Mouse (Mus musculus) forebrain, embryonic 13.5 days (tissue): ENCODE data around the gene Calu. TPM values are rescaled to one million over a fixed set of nuclear protein-coding genes. Genes with fewer than 3 reads are reported as not detected.

Source experiments
- ATAC-seq: fragments of 200-750 bp; cut with Nextera tagmentation; 2 replicates; pipeline ENCODE4 v1.8.0; 2017
- H3K27ac ChIP-seq: fragments of 300-500 bp; sonication (generic); 2 replicates; pipeline ENCODE4 v1.5.1; 2015; ENCODE audit warnings: inconsistent platforms, mild to moderate bottlenecking, moderate library complexity
- H3K27me3 ChIP-seq: fragments of 300-500 bp; sonication (generic); 2 replicates; pipeline ENCODE4 v1.6.1; 2015; ENCODE audit warnings: mild to moderate bottlenecking, inconsistent platforms
- H3K36me3 ChIP-seq: fragments of 300-500 bp; sonication (generic); 2 replicates; pipeline ENCODE4 v1.6.1; 2015; ENCODE audit warnings: mild to moderate bottlenecking, inconsistent platforms; ENCODE audit not compliant: poor library complexity, severe bottlenecking
- H3K4me1 ChIP-seq: fragments of 300-500 bp; sonication (generic); 2 replicates; pipeline ENCODE4 v1.6.1; 2015; ENCODE audit warnings: inconsistent platforms
- H3K4me2 ChIP-seq: fragments of 300-500 bp; sonication (generic); 2 replicates; pipeline ENCODE4 v1.6.1; 2015; ENCODE audit warnings: inconsistent platforms, mild to moderate bottlenecking, moderate library complexity
- H3K4me3 ChIP-seq: fragments of 300-500 bp; sonication (generic); 2 replicates; pipeline ENCODE4 v1.5.1; 2015; ENCODE audit warnings: mild to moderate bottlenecking, inconsistent platforms
- H3K9ac ChIP-seq: fragments of 300-500 bp; sonication (generic); 2 replicates; pipeline ENCODE4 v1.6.1; 2015; ENCODE audit warnings: mild to moderate bottlenecking, inconsistent platforms
- H3K9me3 ChIP-seq: fragments of 300-500 bp; sonication (generic); replicated peaks from 2 replicates; pipeline ENCODE4 v1.6.1; 2016; ENCODE audit warnings: inconsistent platforms
- WGBS: fragments of 180-500 bp; shearing (Covaris S2); methylation state at CpG from one replicate; pipeline ENCODE4 v1.1.7; 2015; 5-methylcytosine and 5-hydroxymethylcytosine counted together
- polyA plus RNA-seq: library from polyadenylated mRNA; unstranded; fragments of >200 nt; fragmentation: Nextera tagmentation; extraction: Ambion mirVana; gene quantifications from 2 replicates; pipeline ENCODE4 v1.2.1, GENCODE M21; 2015

Calu gene
- 163 and 177 TPM in 2 replicates for polyA plus RNA-seq

- peak within 1 kb of the TSS; percentile 92 for H3K4me3 ChIP-seq
- peak; percentile 100 for ATAC-seq
- peak within 1 kb of the TSS; percentile 77 for H3K27ac ChIP-seq
- WGBS = under 1% methylated on average over 55 of the region's 55 CpGs
- no peaks in the 10 kb centered on the region for H3K9me3 ChIP-seq
- H3K4me2 ChIP-seq = peak within 1 kb of the TSS; percentile 86
- peak within 1 kb of the TSS; percentile 91 for H3K9ac ChIP-seq
- H3K36me3 ChIP-seq = no peaks in the 10 kb centered on the region
- peaks cover 24% of the 10 kb centered on the region for H3K4me1 ChIP-seq
- peaks cover 3% of the 10 kb centered on the region; the same call in 1 of the 2 replicates for H3K27me3 ChIP-seq
Observed at GRCm38 (mm10) chr6:29347665-29348370, at the start of gene Calu. Gene Calu, plus strand, starts transcription at chr6:29348069.

- WGBS = 73% methylated on average over 2 of the region's 2 CpGs
- no peak for ATAC-seq
- H3K27me3 ChIP-seq = no peaks in the 10 kb centered on the region
Observed at GRCm38 (mm10) chr6:29299112-29299511, 48.8 kb upstream of the Calu start.

GRCm38 (mm10) chr6:29303251-29303650 is 44.6 kb upstream of the Calu start:
- H3K4me3 ChIP-seq = no peak overlapping the region
- H3K9me3 ChIP-seq = no peaks in the 10 kb centered on the region
- H3K4me1 ChIP-seq = no peaks in the 10 kb centered on the region
- H3K36me3 ChIP-seq = no peaks in the 10 kb centered on the region
- H3K9ac ChIP-seq = no peak overlapping the region
- no peaks in the 10 kb centered on the region for H3K27me3 ChIP-seq
- H3K4me2 ChIP-seq = no peak overlapping the region
- ATAC-seq = no peak
- H3K27ac ChIP-seq = no peak overlapping the region

More at GRCm38 (mm10) chr6:29299112-29299511, 48.8 kb upstream of the Calu start:
- Histone ChIP-seq H3K4me2 (no peak overlapping the region), H3K4me1 (no peaks in the 10 kb centered on the region), H3K27ac (no peak overlapping the region), H3K36me3 (no peaks in the 10 kb centered on the region), H3K9ac (no peak overlapping the region), H3K9me3 (no peaks in the 10 kb centered on the region), H3K4me3 (no peak overlapping the region)

GRCm38 (mm10) chr6:29303726-29304125 is 44.1 kb upstream of the Calu start:
- Histone ChIP-seq H3K4me2 (no peak overlapping the region), H3K9ac (no peak overlapping the region), H3K36me3 (no peaks in the 10 kb centered on the region), H3K27me3 (no peaks in the 10 kb centered on the region), H3K9me3 (no peaks in the 10 kb centered on the region), H3K4me3 (no peak overlapping the region), H3K4me1 (no peaks in the 10 kb centered on the region), H3K27ac (no peak overlapping the region)
- 51% methylated on average over 5 of the region's 5 CpGs for WGBS
- ATAC-seq = no peak

GRCm38 (mm10) chr6:29305462-29305861 is 42.4 kb upstream of the Calu start:
- 91% methylated on average over 4 of the region's 4 CpGs for WGBS
- no peak for ATAC-seq
- Histone ChIP-seq H3K36me3 (no peaks in the 10 kb centered on the region), H3K27ac (no peak overlapping the region), H3K27me3 (no peaks in the 10 kb centered on the region), H3K4me2 (no peak overlapping the region), H3K4me1 (no peaks in the 10 kb centered on the region), H3K9ac (no peak overlapping the region), H3K4me3 (no peak overlapping the region), H3K9me3 (no peaks in the 10 kb centered on the region)

GRCm38 (mm10) chr6:29308846-29309605 is 38.8 kb upstream of the Calu start:
- Histone ChIP-seq H3K4me1 (no peaks in the 10 kb centered on the region), H3K27me3 (no peaks in the 10 kb centered on the region), H3K4me2 (no peak overlapping the region), H3K27ac (no peak overlapping the region), H3K4me3 (no peak overlapping the region), H3K9me3 (no peaks in the 10 kb centered on the region), H3K9ac (no peak overlapping the region), H3K36me3 (no peaks in the 10 kb centered on the region)
- ATAC-seq = no peak
- WGBS = 87% methylated on average over 16 of the region's 16 CpGs

GRCm38 (mm10) chr6:29313690-29314202 is 34.1 kb upstream of the Calu start:
- Histone ChIP-seq H3K4me1 (no peaks in the 10 kb centered on the region), H3K9me3 (no peaks in the 10 kb centered on the region), H3K27ac (no peak overlapping the region), H3K4me2 (no peak overlapping the region), H3K9ac (no peak overlapping the region), H3K4me3 (no peak overlapping the region), H3K27me3 (no peaks in the 10 kb centered on the region), H3K36me3 (no peaks in the 10 kb centered on the region)
- 71% methylated on average over 14 of the region's 14 CpGs for WGBS
- no peak for ATAC-seq

- 74% methylated on average over 2 of the region's 2 CpGs for WGBS
- no peaks in the 10 kb centered on the region for H3K4me1 ChIP-seq
- no peak overlapping the region for H3K4me3 ChIP-seq
- H3K4me2 ChIP-seq = no peak overlapping the region
- H3K36me3 ChIP-seq = no peaks in the 10 kb centered on the region
- no peaks in the 10 kb centered on the region for H3K27me3 ChIP-seq
- no peak overlapping the region for H3K9ac ChIP-seq
- H3K9me3 ChIP-seq = no peaks in the 10 kb centered on the region
- no peak overlapping the region for H3K27ac ChIP-seq
- no peak for ATAC-seq
Observed at GRCm38 (mm10) chr6:29317286-29317685, 30.6 kb upstream of the Calu start.

GRCm38 (mm10) chr6:29317941-29318340 is 29.9 kb upstream of the Calu start:
- Histone ChIP-seq H3K9me3 (no peaks in the 10 kb centered on the region), H3K9ac (no peak overlapping the region), H3K27ac (no peak overlapping the region), H3K36me3 (no peaks in the 10 kb centered on the region), H3K27me3 (no peaks in the 10 kb centered on the region), H3K4me2 (no peak overlapping the region), H3K4me1 (no peaks in the 10 kb centered on the region), H3K4me3 (no peak overlapping the region)
- WGBS = 74% methylated on average over 3 of the region's 3 CpGs
- no peak for ATAC-seq

- H3K4me3 ChIP-seq = no peak within 1 kb of the TSS
- ATAC-seq = no peak
- 62% methylated on average over 3 of the region's 5 CpGs for WGBS
Observed at GRCm38 (mm10) chr6:29318879-29319278, 29.0 kb upstream of the Calu start, which contains the start of gene Fam71f1. Gene Fam71f1, plus strand, starts transcription at chr6:29319140.

GRCm38 (mm10) chr6:29321586-29321985 is 26.3 kb upstream of the Calu start:
- 87% methylated on average over 6 of the region's 6 CpGs for WGBS

More at GRCm38 (mm10) chr6:29318879-29319278, 29.0 kb upstream of the Calu start, which contains the start of gene Fam71f1:
- Histone ChIP-seq H3K4me1 (no peaks in the 10 kb centered on the region), H3K4me2 (no peak within 1 kb of the TSS), H3K9ac (no peak within 1 kb of the TSS), H3K27ac (no peak within 1 kb of the TSS), H3K9me3 (no peaks in the 10 kb centered on the region), H3K36me3 (no peaks in the 10 kb centered on the region), H3K27me3 (no peaks in the 10 kb centered on the region)

GRCm38 (mm10) chr6:29322147-29322546 is 25.7 kb upstream of the Calu start:
- ATAC-seq = no peak
- no peak overlapping the region for H3K4me2 ChIP-seq
- H3K4me1 ChIP-seq = no peaks in the 10 kb centered on the region
- H3K9ac ChIP-seq = no peak overlapping the region
- H3K4me3 ChIP-seq = no peak overlapping the region
- 91% methylated on average over 7 of the region's 7 CpGs for WGBS
- no peak overlapping the region for H3K27ac ChIP-seq
- H3K9me3 ChIP-seq = no peaks in the 10 kb centered on the region
- no peaks in the 10 kb centered on the region for H3K27me3 ChIP-seq
- no peaks in the 10 kb centered on the region for H3K36me3 ChIP-seq

More at GRCm38 (mm10) chr6:29321586-29321985, 26.3 kb upstream of the Calu start:
- H3K36me3 ChIP-seq = no peaks in the 10 kb centered on the region
- H3K4me2 ChIP-seq = no peak overlapping the region
- H3K27me3 ChIP-seq = no peaks in the 10 kb centered on the region
- H3K9me3 ChIP-seq = no peaks in the 10 kb centered on the region
- no peak overlapping the region for H3K27ac ChIP-seq
- no peak overlapping the region for H3K4me3 ChIP-seq
- no peak overlapping the region for H3K9ac ChIP-seq
- ATAC-seq = no peak
- H3K4me1 ChIP-seq = no peaks in the 10 kb centered on the region
